Mouse (Mus musculus): ENCODE data around the gene Pacsin2. TPM values are rescaled to one million over a fixed set of nuclear protein-coding genes. Genes with fewer than 3 reads are reported as not detected.
"Not testable (repeated sequence)": the region's sequence is repeated elsewhere in the genome, so short reads cannot be mapped to it uniquely, and the experiment has no call there.

Pacsin2 gene
- 20.6 and 24.3 TPM in 2 replicates for polyA plus RNA-seq (2015; fragmentation: Nextera tagmentation; extraction: Ambion mirVana)

- peak within 1 kb of the TSS; percentile 86 for H3K4me3 ChIP-seq (ENCODE audit: low read depth, low read length)
- H3K4me2 ChIP-seq (ENCODE audit: low read depth, low read length): peak within 1 kb of the TSS; percentile 99
- peak; percentile 99 for DNase-seq
- ATAC-seq: peak; percentile 99
- peak within 1 kb of the TSS; percentile 93 for H3K27ac ChIP-seq (ENCODE audit: low read depth)
- under 1% methylated on average over 68 of the region's 88 CpGs for WGBS (ENCODE audit: insufficient replicate concordance)
- H3K9ac ChIP-seq (replicated peaks): peak within 1 kb of the TSS; percentile 89
- no peaks in the 10 kb centered on the region for H3K36me3 ChIP-seq (replicated peaks; ENCODE audit: insufficient read depth, low read length)
- no peaks in the 10 kb centered on the region for H3K27me3 ChIP-seq (ENCODE audit: insufficient read depth, low read length)
- TF ChIP-seq CTCF (IDR thresholded peaks at IDR 0.05; ENCODE audit: low read depth): no peak
- no peak for TF ChIP-seq EP300 (IDR thresholded peaks at IDR 0.05; ENCODE audit: low read depth)
- H3K4me1 ChIP-seq (ENCODE audit: insufficient read depth): peaks cover 17% of the 10 kb centered on the region
- no peaks in the 10 kb centered on the region for H3K9me3 ChIP-seq (ENCODE audit: low read length)
Measured at GRCm38 (mm10) chr15:83464083-83464904, at the start of gene Pacsin2. Gene Pacsin2, minus strand, starts transcription at chr15:83464606.

- Histone ChIP-seq H3K4me3 (ENCODE audit: low read depth, low read length) (no peak overlapping the region), H3K9me3 (ENCODE audit: low read length) (no peaks in the 10 kb centered on the region), H3K4me1 (ENCODE audit: insufficient read depth) (peaks cover 10% of the 10 kb centered on the region), H3K36me3 (replicated peaks; ENCODE audit: insufficient read depth, low read length) (no peaks in the 10 kb centered on the region), H3K9ac (replicated peaks) (no peak overlapping the region), H3K27ac (ENCODE audit: low read depth) (no peak overlapping the region), H3K4me2 (ENCODE audit: low read depth, low read length) (no peak overlapping the region), H3K27me3 (ENCODE audit: insufficient read depth, low read length) (no peaks in the 10 kb centered on the region)
- DNase-seq (no peak), ATAC-seq (no peak)
- no peak for TF ChIP-seq EP300 (IDR thresholded peaks at IDR 0.05; ENCODE audit: low read depth)
- no peak for TF ChIP-seq CTCF (IDR thresholded peaks at IDR 0.05; ENCODE audit: low read depth)
- 66% methylated on average over 13 of the region's 13 CpGs for WGBS (ENCODE audit: insufficient replicate concordance)
Measured at GRCm38 (mm10) chr15:83512489-83513281, 48.3 kb upstream of the Pacsin2 start.

- Histone ChIP-seq H3K4me1 (ENCODE audit: insufficient read depth) (peaks cover 10% of the 10 kb centered on the region), H3K9me3 (ENCODE audit: low read length) (no peaks in the 10 kb centered on the region), H3K27me3 (ENCODE audit: insufficient read depth, low read length) (no peaks in the 10 kb centered on the region), H3K9ac (replicated peaks) (peak within 1 kb of the TSS; percentile 53), H3K4me2 (ENCODE audit: low read depth, low read length) (peak within 1 kb of the TSS; percentile 91), H3K27ac (ENCODE audit: low read depth) (peak within 1 kb of the TSS; percentile 30; the same call in 1 of the 2 replicates), H3K4me3 (ENCODE audit: low read depth, low read length) (peak within 1 kb of the TSS; percentile 56), H3K36me3 (replicated peaks; ENCODE audit: insufficient read depth, low read length) (no peaks in the 10 kb centered on the region)
- TF ChIP-seq CTCF (IDR thresholded peaks at IDR 0.05; ENCODE audit: low read depth) (no peak), EP300 (IDR thresholded peaks at IDR 0.05; ENCODE audit: low read depth) (no peak)
- peak; percentile 96 for DNase-seq
- WGBS (ENCODE audit: insufficient replicate concordance): 9% methylated on average over 41 of the region's 41 CpGs
- peak; percentile 99 for ATAC-seq
Measured at GRCm38 (mm10) chr15:83510805-83511405, 46.5 kb upstream of the Pacsin2 start, which contains the start of gene Ttll1. Gene Ttll1, minus strand, starts transcription at chr15:83510893.

GRCm38 (mm10) chr15:83509950-83510804, 45.8 kb upstream of the Pacsin2 start:
- Histone ChIP-seq H3K27me3 (ENCODE audit: insufficient read depth, low read length) (no peaks in the 10 kb centered on the region), H3K9ac (replicated peaks) (peak overlapping the region; percentile 53), H3K9me3 (ENCODE audit: low read length) (no peaks in the 10 kb centered on the region), H3K4me1 (ENCODE audit: insufficient read depth) (peaks cover 10% of the 10 kb centered on the region), H3K27ac (ENCODE audit: low read depth) (peak overlapping the region; percentile 30; the same call in 1 of the 2 replicates), H3K4me3 (ENCODE audit: low read depth, low read length) (peak overlapping the region; percentile 56), H3K36me3 (replicated peaks; ENCODE audit: insufficient read depth, low read length) (no peaks in the 10 kb centered on the region), H3K4me2 (ENCODE audit: low read depth, low read length) (peak overlapping the region; percentile 91)
- DNase-seq: no peak
- TF ChIP-seq CTCF (IDR thresholded peaks at IDR 0.05; ENCODE audit: low read depth) (no peak; the same call in 1 of the 2 replicates), EP300 (IDR thresholded peaks at IDR 0.05; ENCODE audit: low read depth) (no peak)
- WGBS (ENCODE audit: insufficient replicate concordance): 27% methylated on average over 17 of the region's 17 CpGs
- ATAC-seq: peak; percentile 31

DNA sequence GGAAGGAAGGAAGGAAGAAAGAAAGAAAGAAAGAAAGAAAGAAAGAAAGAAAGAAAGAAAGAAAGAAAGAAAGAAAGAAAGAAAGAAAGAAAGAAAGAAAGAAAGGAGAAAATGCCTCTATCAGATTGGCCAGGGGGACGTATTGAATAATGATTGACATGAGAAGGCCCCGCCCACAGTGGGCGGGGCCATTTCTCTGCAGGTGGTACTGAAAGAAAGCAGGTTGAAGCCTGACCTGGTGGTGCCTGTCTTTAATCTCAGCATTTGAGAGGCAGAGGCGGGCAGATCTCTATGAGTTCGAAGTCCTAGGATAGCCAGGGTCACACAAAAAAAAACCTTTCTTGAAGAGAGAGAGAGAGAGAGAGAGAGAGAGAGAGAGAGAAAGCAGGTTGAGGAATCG, 37.1 kb upstream of the Pacsin2 start:
- H3K4me2 ChIP-seq (ENCODE audit: low read depth, low read length); H3K27ac ChIP-seq (ENCODE audit: low read depth); H3K4me1 ChIP-seq (ENCODE audit: insufficient read depth); H3K9ac ChIP-seq (replicated peaks); H3K36me3 ChIP-seq (replicated peaks; ENCODE audit: insufficient read depth, low read length); DNase-seq; ATAC-seq; H3K27me3 ChIP-seq (ENCODE audit: insufficient read depth, low read length); H3K9me3 ChIP-seq (ENCODE audit: low read length); H3K4me3 ChIP-seq (ENCODE audit: low read depth, low read length): not testable (repeated sequence)
- 66% methylated on average over 6 of the region's 6 CpGs for WGBS (ENCODE audit: insufficient replicate concordance)

Data from liver, postnatal 0 days (tissue).